Mouse (Mus musculus) MEL-GATA-1-ER (cell line): ENCODE measurements around the gene 1700031F05Rik.
A peak's percentile ranks its signal among the peaks of the same experiment; 100 is the strongest.
"Not testable (repeated sequence)": the region's sequence is repeated elsewhere in the genome, so short reads cannot be mapped to it uniquely, and the experiment has no call there.

Source experiments
- DNase-seq: peaks from one replicate; pipeline ENCODE4 v3.0.0-alpha.2; 2012; ENCODE audit warnings: low read depth; ENCODE audit errors: extremely low read depth

The 1700031F05Rik gene

DNA sequence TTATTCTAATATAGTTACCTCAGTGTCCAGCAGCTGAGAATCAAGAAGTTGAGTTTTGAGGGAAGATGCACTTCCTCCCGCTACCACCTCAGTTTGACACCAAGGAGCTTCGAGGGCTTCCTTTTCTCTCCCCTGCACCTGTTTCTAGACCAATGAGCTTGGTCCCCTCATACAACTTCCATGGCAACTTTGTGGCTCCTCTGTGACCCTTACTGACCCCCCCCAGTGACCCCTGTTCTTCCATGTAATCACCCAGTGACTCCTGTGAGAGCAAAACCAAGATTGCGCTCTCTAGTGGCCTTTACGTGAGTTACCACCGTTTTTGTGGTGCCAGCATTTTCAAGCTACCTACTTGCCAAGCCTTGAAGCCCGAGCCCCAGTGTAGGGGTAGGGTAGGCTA, at the start of gene 1700031F05Rik:
Gene 1700031F05Rik (minus strand): TSS at position 101 of the 400 bp plus-strand sequence.
- peak; percentile 17 for DNase-seq

DNA sequence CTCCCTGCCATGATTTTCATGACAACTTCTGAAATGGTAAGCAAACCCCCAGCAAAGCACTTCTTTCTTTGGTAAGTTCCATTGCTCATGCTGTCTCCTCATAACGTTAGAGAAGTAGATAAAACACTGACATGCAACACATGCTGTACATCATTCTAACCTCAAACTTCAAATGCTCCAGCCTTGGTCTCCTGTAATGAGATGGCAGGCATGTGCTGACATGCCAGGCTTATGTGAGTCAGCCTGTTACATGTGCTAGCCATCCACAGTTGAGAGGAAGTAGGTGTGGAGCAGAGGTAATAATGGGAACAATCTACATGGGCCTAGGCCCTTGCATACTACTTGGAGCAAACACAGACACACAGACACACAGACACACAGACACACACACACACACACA, 47.1 kb upstream of the 1700031F05Rik start:
- DNase-seq, result not testable (repeated sequence)

DNA sequence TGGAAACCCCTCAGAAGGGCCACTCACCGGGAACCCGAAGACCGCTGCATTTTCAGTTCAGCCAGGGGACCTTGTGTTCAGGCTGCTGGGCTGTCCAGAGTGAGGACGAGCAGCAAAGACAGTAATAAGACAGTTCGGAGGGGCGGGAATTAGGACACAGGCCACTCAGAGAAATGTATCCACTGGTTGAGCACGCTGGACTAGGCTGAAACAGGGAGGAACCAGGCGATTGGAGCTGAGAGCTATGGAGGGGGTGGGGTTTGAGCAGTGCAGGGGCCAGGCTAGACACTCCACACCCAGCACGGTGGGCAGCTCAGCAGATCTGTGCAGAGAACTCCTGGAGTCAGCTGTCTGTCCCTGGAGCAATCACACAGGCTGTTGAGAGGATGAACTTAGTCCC, 40.8 kb upstream of the 1700031F05Rik start, which contains the start of the genes Dmrtc1a and 1700011M02Rik:
Gene Dmrtc1a (minus strand): TSS at position 101 of the 400 bp plus-strand sequence.
Gene 1700011M02Rik (plus strand): TSS at position 319 of the 400 bp plus-strand sequence.
- not testable (repeated sequence) for DNase-seq

DNA sequence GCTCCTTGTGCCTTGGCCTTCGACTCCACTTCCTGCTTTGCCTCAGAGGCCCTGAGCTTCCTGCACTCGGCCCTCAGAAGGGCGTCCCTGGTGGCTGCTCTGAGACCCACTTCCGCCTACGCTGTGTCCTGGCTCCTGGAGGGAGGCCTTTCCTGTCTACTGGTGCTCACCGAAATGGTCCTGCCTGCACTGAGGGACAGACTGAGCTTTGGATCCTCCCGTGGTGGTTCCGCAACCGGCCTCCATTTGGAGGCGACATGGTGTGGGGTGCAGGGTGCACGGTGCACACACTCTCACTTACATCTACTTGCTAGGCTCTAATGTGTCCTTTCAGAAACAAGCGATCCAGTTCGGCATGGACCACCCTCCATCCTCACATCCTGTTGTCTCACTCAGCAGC, 13.3 kb downstream of the 1700031F05Rik start, which contains the start of gene Dmrtc1c2:
Gene Dmrtc1c2 (minus strand): TSS at position 101 of the 400 bp plus-strand sequence.
- DNase-seq, result not testable (repeated sequence)

DNA sequence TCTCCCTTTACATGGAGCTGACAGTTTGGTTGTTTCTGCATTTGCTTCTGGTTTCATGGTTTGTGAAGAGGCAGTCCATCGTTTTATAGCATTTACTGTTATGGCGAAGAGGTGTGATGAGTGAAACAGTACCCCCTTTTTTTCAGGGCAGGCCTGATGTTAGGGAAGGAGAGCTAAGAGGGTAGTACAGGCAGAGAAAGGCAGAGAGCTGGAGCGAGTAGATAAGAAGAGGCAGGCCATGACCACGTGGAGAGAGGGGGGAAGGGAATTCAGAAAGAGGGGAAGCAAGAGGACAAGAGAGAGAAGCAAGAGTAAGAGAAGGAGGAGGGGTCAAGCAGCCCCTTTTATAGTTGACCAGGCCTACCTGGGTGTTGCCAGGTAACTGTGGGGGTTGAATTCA, 55.5 kb downstream of the 1700031F05Rik start:
- DNase-seq, result peak; percentile 92
